Mouse (Mus musculus) spleen, adult 2 months (tissue): ENCODE data around the gene A730009L09Rik.

Experiments used
- CTCF ChIP-seq: fragments of 200-500 bp; IDR thresholded peaks from 2 replicates; pipeline ENCODE4 v1.5.1; 2011; ENCODE audit warnings: mild to moderate bottlenecking, inconsistent platforms; ENCODE audit not compliant: insufficient read depth, insufficient read length, insufficient replicate concordance; ENCODE audit errors: extremely low read depth
- POLR2A ChIP-seq: fragments of 200-500 bp; IDR thresholded peaks from 2 replicates; pipeline ENCODE4 v1.6.1; 2011; ENCODE audit warnings: low read depth, low read length, inconsistent platforms

DNA sequence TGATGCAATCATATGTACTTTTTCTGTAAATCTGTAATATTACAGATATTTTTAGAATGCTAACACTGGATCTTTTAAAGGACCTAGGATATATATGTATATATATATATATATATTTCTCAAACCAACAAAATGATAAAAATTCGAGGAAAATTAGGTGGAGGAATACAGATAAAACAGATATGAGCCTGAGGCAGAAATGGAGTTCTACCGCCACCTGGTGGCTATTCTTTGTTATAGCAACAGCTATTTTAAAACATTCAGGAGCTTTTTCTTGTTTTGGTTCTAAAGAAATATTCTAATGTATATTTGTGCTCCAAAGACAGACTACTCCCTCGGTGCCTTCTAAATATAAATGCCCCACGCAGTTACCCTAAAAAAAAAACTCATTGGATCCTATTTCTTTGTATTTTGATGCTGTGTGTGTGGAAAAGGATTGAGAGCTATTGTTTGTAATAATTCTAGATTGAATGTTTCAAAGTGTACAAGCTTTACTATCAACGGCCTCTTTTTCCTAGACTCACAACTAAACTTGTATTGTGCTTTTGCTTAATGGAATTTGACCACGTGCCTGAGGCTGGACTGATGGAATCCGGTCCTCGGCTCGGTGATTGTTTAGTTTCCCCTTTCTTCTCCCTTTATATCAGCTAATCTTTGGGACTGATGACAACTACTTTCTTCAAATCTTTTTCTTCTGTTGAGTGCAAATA is 44.8 kb downstream of the A730009L09Rik start:
- no peak for TF ChIP-seq POLR2A
- no peak for TF ChIP-seq CTCF
